Mouse (Mus musculus): ENCODE results near the gene Olfr70.

Gene Olfr70

GRCm38 (mm10) chr4:43711821-43712220, 11.2 kb upstream of the Olfr70 start:
- peak; percentile 60 for DNase-seq (ENCODE audit: low read depth, low spot score)

- no peak for DNase-seq (ENCODE audit: low read depth, low spot score)
Measured at GRCm38 (mm10) chr4:43709869-43710268, 9.3 kb upstream of the Olfr70 start, which contains the start of gene Olfr71. Gene Olfr71, minus strand, starts transcription at chr4:43710255.

- no peak for DNase-seq (ENCODE audit: low read depth, low spot score)
Measured at GRCm38 (mm10) chr4:43705991-43706390, 5.4 kb upstream of the Olfr70 start.

GRCm38 (mm10) chr4:43703851-43704250, 3.2 kb upstream of the Olfr70 start:
- no peak for DNase-seq (ENCODE audit: low read depth, low spot score)

- DNase-seq (ENCODE audit: low read depth, low spot score): peak; percentile 30
Measured at GRCm38 (mm10) chr4:43703439-43703838, 2.8 kb upstream of the Olfr70 start.

- no peak for DNase-seq (ENCODE audit: low read depth, low spot score)
Measured at GRCm38 (mm10) chr4:43696561-43696960, 4.0 kb downstream of the Olfr70 start.

- no peak for DNase-seq (ENCODE audit: low read depth, low spot score)
Measured at GRCm38 (mm10) chr4:43695249-43695671, 5.3 kb downstream of the Olfr70 start.

GRCm38 (mm10) chr4:43694439-43695248, 6.0 kb downstream of the Olfr70 start:
- no peak for DNase-seq (ENCODE audit: low read depth, low spot score)

DNA sequence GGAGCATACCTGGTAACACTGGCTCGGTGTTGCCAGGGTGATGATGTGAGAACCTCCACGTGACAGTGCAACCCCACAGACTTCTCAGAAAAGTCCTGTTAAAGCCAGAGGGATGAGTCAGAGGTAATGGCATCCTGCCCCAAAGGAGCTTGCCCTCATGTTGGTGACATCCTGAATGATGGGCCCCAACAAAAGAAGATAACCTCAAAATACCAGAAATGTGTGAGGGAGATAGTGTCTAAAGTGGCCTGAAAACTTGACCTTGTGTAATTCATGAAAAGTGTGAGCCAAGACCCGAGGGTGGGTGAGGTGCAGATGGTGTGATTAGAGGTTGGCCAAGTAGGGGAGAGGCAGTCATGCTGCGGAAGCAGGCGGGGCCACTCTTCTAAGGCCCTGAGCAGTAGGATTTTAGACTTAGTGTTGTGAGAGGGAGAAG, 6.8 kb downstream of the Olfr70 start:
- no peak for DNase-seq (ENCODE audit: low read depth, low spot score)

DNA sequence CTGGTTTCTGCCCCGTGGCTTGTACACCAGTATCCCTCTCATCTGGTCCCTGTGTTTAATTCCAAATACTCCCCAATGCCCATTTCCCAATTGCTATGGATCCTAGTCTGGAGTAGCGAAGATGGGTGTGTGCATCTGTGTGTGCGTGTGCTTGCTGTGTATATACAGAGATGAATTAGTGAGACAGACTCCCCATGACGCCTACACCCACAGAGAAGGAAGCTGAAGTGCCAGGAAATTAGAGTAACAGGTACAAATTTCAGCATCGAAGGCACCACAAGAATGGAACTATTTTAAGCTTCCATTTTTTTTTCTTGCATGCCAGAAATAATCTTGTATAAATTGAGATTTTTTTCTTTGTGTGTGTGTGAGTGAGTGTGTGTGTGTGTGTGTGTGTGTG, 9.6 kb downstream of the Olfr70 start:
- no peak for DNase-seq (ENCODE audit: low read depth, low spot score)

DNA sequence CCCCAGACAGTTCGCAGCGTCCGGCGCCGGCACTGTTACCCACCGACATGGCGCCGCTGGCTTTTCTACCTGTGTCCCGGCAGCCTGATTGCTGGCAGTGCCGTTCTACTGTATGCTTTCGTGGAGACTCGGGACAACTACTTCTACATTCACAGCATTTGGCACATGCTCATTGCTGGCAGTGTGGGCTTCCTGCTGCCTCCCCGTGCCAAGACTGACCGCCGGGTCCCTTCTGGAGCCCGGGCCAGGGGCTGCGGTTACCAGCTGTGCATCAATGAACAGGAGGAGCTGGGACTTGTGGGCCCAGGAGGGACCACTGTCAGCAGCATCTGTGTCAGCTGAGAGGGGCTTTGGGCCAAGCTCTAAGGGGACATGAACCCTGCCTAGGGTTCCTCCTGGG, 10.6 kb downstream of the Olfr70 start:
- DNase-seq (ENCODE audit: low read depth, low spot score): no peak

DNA sequence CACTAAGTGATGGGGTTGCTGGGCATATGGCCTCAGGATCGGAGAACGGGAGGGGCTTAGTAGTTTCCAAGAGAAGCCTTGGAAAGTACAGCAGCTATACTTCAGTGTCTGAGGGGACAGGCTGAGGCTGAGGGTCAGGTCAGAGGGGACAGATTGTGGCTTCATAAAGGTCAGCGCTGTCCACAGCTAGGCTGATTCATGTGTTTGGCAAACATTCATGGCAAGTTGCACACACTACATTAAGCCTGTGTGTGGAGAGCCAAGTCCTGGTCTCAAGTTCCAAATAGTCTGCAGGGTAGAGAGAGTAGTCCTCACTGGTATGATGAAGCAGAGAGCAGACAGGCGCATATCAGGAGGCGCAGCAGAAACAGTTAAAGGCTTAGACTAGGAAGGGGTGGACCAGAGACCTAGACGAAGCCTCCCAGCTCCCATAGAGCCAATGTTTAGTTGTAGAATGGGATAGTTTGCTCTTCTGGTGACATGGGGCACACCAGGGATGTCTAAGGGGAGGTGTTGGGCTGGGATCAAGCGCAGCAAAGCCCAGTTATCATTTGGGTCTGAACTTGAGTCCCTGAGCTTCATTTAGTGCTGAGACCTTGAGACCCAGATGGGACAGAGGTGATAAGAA, 21.1 kb downstream of the Olfr70 start:
- DNase-seq (ENCODE audit: low read depth, low spot score): no peak

- DNase-seq (ENCODE audit: low read depth, low spot score): no peak
Measured at GRCm38 (mm10) chr4:43678541-43678940, 22.1 kb downstream of the Olfr70 start.

DNA sequence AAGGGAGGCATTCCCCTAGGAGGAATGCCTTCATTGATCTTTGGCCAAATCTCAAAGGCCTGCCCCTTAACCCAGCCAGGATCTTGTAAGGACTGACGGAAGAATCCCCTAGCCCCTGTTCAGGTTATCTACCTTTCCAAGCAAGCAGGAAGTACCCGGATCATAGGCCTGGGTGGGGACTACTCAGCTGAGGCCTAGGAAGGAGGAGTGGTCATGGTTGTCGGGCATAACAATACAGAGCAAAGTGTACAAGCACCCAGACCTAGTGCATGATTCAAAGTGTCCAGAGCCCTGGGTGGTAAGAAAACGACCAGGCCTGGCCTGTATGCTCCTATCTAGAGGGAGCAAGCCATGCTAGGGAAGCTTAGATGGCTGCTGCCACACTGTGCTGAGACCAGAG, 25.0 kb downstream of the Olfr70 start:
- no peak for DNase-seq (ENCODE audit: low read depth, low spot score)

DNA sequence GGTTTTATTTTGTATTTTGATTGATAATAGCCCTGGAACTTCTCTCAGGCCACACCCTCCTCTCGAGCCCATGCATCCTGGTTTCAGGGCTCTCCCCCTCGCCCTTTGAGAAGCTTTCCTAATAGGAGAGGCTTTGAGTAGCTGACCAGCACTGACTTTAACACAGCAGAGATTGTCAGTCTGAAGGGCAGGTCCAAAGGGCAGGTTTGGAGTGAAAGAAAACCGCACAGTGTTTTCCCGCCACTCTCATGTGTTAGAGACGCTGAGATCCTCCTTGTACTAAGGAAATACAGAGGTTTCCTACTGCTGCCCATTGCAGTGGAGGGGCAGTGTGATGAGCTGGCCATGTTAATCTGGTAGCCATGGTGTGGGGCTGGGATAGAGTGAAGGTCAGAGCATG, 25.6 kb downstream of the Olfr70 start:
- no peak for DNase-seq (ENCODE audit: low read depth, low spot score)

- no peak for DNase-seq (ENCODE audit: low read depth, low spot score)
Measured at GRCm38 (mm10) chr4:43673703-43674102, 26.9 kb downstream of the Olfr70 start.

GRCm38 (mm10) chr4:43672070-43672469, 28.5 kb downstream of the Olfr70 start:
- peak; percentile 78 for DNase-seq (ENCODE audit: low read depth, low spot score)

DNA sequence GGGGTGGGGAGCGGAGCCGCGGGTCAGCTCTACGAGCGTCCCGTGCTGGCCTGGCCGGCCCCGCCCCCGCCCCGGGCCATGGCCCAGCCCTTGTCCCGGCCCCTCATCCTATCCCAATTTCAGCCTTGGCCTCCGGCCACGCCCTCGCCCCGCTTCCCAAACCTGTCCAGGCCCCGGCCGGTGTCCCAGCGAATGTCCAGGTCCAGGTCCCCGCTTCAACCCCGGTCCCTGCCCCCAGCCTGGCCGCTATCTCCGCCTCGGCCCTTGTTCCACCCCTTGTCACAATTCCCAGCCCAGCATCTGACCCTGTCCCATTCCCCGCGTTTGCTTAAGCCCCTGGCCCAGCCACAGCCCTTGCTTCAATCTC, 31.2 kb downstream of the Olfr70 start:
- DNase-seq (ENCODE audit: low read depth, low spot score): no peak

DNA sequence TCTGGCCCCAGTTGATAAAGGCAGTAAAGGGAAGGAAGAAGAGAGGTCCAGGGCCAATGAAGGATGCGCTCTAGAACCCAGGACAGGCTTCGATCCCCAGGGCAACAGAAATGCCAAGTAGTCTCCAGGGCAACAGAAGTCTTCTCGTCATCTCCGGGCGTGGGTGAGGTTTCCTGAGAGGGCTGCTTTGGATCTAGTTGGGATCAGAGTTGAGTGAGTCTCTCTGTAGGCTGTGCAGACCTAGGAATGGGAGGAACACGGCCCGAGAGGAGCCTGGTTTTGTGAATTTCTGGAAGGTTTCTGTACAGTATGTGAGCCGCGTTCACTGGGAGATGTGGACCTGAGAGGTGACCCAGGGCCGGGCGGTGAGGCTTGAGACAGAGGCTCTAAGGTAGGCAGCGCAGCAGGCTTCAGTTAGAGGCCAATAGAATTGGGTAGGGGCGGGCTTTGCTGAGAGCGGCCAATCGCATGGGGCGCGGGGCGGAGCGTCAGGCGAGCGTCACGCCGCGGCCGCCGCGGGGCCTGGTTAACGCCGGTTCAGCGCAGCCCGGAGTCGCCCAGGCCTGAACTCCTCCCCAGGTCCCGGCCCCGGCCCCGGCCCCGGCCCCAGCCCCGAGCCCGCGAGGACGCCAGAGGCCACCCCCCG, 31.7 kb downstream of the Olfr70 start, which contains the start of the genes Tmem8b and Fam221b:
Gene Tmem8b (plus strand): TSS at position 190 of the 646 bp plus-strand sequence.
Gene Fam221b (minus strand): TSS at position 364 of the 646 bp plus-strand sequence.
- peak; percentile 88 for DNase-seq (ENCODE audit: low read depth, low spot score)

DNA sequence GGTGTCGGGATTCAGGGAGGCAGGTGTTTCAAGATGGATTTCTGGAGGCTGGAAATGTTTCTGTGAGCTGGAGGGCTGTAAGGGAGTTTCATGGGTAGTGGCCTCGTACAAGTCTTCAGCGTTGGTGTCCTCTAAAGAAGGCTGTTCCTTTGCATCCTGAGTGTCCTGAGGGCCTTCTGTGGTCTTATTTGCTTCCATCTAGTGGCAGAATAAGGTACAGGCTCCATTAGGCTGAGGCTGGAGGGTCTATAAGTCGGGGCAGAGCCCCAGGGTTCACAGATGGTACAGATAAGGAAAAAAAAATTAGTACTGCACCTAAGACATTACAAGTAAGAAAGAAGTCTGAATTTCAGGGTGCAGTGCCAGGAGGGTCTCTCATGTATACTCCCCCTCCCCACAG, 34.2 kb downstream of the Olfr70 start:
- DNase-seq (ENCODE audit: low read depth, low spot score): peak; percentile 35

DNA sequence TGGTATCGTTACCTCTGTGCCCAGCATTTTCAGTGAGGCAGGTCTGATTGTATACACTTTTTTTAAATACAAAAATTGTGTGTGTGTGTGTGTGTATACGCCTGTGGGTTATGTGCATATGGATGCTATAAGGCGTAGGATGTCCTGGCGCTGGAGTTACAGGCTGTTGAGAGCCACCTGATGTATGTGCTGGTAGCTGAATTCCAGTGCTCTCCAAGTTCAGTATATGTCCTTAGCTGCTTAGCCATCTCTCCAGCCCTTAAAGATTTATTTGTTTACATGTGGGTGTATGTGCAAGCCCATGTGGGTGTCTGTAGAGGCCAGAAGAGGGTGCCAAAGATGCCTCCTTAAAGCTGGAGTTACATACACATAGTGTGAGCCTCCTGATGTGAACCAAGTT, 43.5 kb downstream of the Olfr70 start:
- DNase-seq (ENCODE audit: low read depth, low spot score): peak; percentile 74

DNA sequence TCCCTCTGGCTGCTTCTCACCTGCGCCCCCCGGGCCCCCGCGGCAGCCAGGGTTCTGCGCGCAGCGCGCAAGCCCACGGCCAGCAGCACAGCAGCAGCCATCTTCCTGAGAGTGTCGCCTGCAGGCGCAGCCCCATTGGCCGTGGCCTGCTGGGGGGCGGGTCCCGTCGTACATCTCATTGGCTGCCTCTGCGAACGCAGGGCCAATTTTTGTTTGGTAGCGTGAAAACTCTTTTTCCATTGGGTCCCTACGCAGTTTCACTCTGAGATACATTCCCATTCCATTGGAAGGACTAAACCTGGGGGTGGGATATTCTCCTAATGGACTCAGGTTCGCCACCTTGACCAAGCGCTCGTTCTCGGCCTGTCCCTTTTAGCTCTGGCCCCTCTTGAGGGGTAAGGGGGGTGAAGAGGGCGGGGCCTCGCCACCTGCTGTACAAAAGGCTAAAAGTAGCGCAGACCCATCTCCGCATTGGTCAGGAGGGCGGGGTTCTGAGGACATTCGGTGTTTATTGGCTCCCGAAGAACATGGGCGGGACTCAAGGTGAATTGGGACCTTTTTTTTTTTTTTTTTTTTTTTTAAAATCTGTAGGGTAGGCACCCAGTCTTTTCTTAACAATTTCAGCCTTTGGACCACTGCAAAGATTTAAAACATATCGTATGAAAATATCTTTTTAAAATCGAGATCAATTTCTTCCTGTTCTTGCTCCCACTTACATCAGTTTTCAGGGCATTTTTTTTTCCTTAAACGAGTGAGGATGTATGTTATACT, 44.1 kb downstream of the Olfr70 start, which contains the start of gene Hint2:
Gene Hint2 (minus strand): TSS at position 128 of the 771 bp plus-strand sequence.
- DNase-seq (ENCODE audit: low read depth, low spot score): peak; percentile 99
